Mouse (Mus musculus): ENCODE data around the gene BC053393.

GRCm38 (mm10) chr11:46543530-46543929 lies 27.8 kb upstream of the BC053393 start:
- TF ChIP-seq POLR2A (IDR thresholded peaks at IDR 0.05; ENCODE audit: borderline replicate concordance, extremely low read depth, low read depth, low read length) (no peak), CTCF (IDR thresholded peaks at IDR 0.05; ENCODE audit: insufficient read depth, low read length) (no peak)
